Mouse (Mus musculus) thymus, adult 2 months (tissue): ENCODE results near the gene Gbp3.

ENCODE experiments used
- CTCF ChIP-seq: fragments of 200-500 bp; IDR thresholded peaks from 2 replicates; pipeline ENCODE4 v1.5.1; 2012; ENCODE audit warnings: mild to moderate bottlenecking, control low read depth, low read length, moderate library complexity, borderline replicate concordance; ENCODE audit not compliant: control insufficient read depth, poor library complexity, insufficient read depth; ENCODE audit errors: extremely low read depth
- POLR2A ChIP-seq: fragments of 200-500 bp; IDR thresholded peaks from 2 replicates; pipeline ENCODE4 v1.6.1; 2012; ENCODE audit warnings: mild to moderate bottlenecking, low read length, control low read depth, moderate library complexity; ENCODE audit not compliant: control insufficient read depth, poor library complexity, insufficient read depth; ENCODE audit errors: extremely low read depth

GRCm38 (mm10) chr3:142570738-142571137, 10.9 kb downstream of the Gbp3 start:
- TF ChIP-seq POLR2A (no peak), CTCF (no peak)
